Mouse (Mus musculus): ENCODE measurements at regions not wholly inside any gene's neighbourhood (a gene's known extent, or its start where the extent isn't known, plus 50 kb on each side); places are given as distances from the start of the nearest gene placed in this dataset.

DNA sequence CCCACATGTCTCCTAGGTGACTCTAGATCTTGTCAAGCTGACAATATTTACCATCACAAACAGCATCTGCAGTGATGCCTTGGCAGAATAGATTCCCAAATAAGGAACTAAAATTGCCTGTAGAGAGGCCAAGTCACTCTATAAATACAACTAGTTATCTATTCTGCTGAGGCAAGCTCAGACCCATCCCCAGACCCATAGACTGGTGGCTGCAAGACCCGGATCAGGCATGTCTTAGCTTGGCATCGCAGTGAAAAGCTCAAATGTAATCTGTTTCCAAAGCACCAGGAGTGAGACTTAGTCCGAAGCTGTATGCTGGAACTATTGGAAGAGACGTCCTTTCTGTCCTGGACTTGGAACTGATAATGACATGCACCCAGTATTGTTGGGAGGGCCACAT is 62.6 kb upstream of the Spred2 start:
- H3K4me3 ChIP-seq (ENCODE audit: insufficient read depth in 1 of 2, low read depth in 1 of 2, low read length in 2 of 2, poor library complexity in 1 of 2, severe bottlenecking in 1 of 2), result no peak overlapping the region
- H3K9ac ChIP-seq (ENCODE audit: insufficient read depth, low read depth, low read length, poor library complexity, severe bottlenecking), result no peak overlapping the region
- in situ Hi-C loops (cut with MboI; ENCODE audit: low sequenced_read_pairs in 2 of 2, unreplicated experiment in 2 of 2), result no loop called here
- no peaks in the 10 kb centered on the region for H3K9me3 ChIP-seq (ENCODE audit: control insufficient read depth, insufficient read depth, low read depth, low read length)
- TF ChIP-seq ZNF384 (IDR thresholded peaks at IDR 0.05; ENCODE audit: low read depth, low read length) (no peak), CHD2 (IDR thresholded peaks at IDR 0.05; ENCODE audit: low read depth, low read length) (no peak), HCFC1 (IDR thresholded peaks at IDR 0.05; ENCODE audit: borderline replicate concordance, insufficient read depth, low read length) (no peak), MAFK (IDR thresholded peaks at IDR 0.05; ENCODE audit: insufficient read depth, low read depth, low read length) (no peak), ZC3H11A (IDR thresholded peaks at IDR 0.05; ENCODE audit: borderline replicate concordance, low read depth, low read length) (no peak)
- no peaks in the 10 kb centered on the region for H3K36me3 ChIP-seq (ENCODE audit: control insufficient read depth, insufficient read depth, low read length, poor library complexity, severe bottlenecking)
- no peak for DNase-seq (ENCODE audit: low read depth, low spot score)
- 0 out of 4 replicates have a peak, but pooled peaks cover 0 to 4% of the 10 kb centered on the region in 2 experiments for H3K4me1 ChIP-seq (ENCODE audit: control insufficient read depth in 2 of 2, insufficient read depth in 2 of 2, low read length in 2 of 2, poor library complexity in 1 of 2)
- H3K27ac ChIP-seq (ENCODE audit: insufficient read depth, low read depth, low read length, poor library complexity, severe bottlenecking), result no peak overlapping the region

DNA sequence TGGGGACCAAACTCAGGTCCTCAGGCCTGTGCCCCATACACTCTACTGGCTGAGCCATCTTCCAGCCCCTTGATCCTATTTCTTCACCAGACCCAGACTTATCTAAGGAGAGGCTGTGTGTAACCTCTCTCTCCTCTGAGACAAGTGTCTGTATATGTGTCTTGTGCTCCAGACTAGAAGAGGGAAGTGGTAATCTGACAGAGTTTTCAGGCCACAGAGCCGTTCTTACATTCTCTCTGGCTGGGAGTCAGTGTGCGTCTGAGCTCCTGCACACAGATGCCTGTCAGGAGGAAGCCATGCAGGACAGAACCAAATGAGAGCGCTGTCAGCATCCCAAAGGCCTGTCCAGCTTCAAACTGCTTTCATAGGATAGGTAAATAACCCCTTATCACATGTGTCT is 60.8 kb upstream of the Spred2 start:
- no peak overlapping the region for H3K4me3 ChIP-seq (ENCODE audit: insufficient read depth in 1 of 2, low read depth in 1 of 2, low read length in 2 of 2, poor library complexity in 1 of 2, severe bottlenecking in 1 of 2)
- H3K36me3 ChIP-seq (ENCODE audit: control insufficient read depth, insufficient read depth, low read length, poor library complexity, severe bottlenecking), result no peaks in the 10 kb centered on the region
- in situ Hi-C loops (cut with MboI; ENCODE audit: low sequenced_read_pairs in 2 of 2, unreplicated experiment in 2 of 2), result no loop called here
- no peak overlapping the region for H3K9ac ChIP-seq (ENCODE audit: insufficient read depth, low read depth, low read length, poor library complexity, severe bottlenecking)
- TF ChIP-seq MAFK (IDR thresholded peaks at IDR 0.05; ENCODE audit: insufficient read depth, low read depth, low read length) (no peak), ZNF384 (IDR thresholded peaks at IDR 0.05; ENCODE audit: low read depth, low read length) (no peak), CHD2 (IDR thresholded peaks at IDR 0.05; ENCODE audit: low read depth, low read length) (no peak), ZC3H11A (IDR thresholded peaks at IDR 0.05; ENCODE audit: borderline replicate concordance, low read depth, low read length) (no peak), HCFC1 (IDR thresholded peaks at IDR 0.05; ENCODE audit: borderline replicate concordance, insufficient read depth, low read length) (no peak)
- no peak for DNase-seq (ENCODE audit: low read depth, low spot score)
- H3K27ac ChIP-seq (ENCODE audit: insufficient read depth, low read depth, low read length, poor library complexity, severe bottlenecking), result no peak overlapping the region
- peaks cover 0 to 6% of the 10 kb centered on the region in 2 experiments; a peak in 1 of 4 replicates for H3K4me1 ChIP-seq (ENCODE audit: control insufficient read depth in 2 of 2, insufficient read depth in 2 of 2, low read length in 2 of 2, poor library complexity in 1 of 2)
- H3K9me3 ChIP-seq (ENCODE audit: control insufficient read depth, insufficient read depth, low read depth, low read length), result no peaks in the 10 kb centered on the region

GRCm38 (mm10) chr11:19866262-19866661 is 57.9 kb upstream of the Spred2 start:
- Histone ChIP-seq H3K9ac (ENCODE audit: insufficient read depth, low read depth, low read length, poor library complexity, severe bottlenecking) (no peak overlapping the region), H3K27ac (ENCODE audit: insufficient read depth, low read depth, low read length, poor library complexity, severe bottlenecking) (no peak overlapping the region), H3K4me1 (ENCODE audit: control insufficient read depth in 2 of 2, insufficient read depth in 2 of 2, low read length in 2 of 2, poor library complexity in 1 of 2) (peaks cover 0 to 6% of the 10 kb centered on the region in 2 experiments; a peak in 1 of 4 replicates), H3K36me3 (ENCODE audit: control insufficient read depth, insufficient read depth, low read length, poor library complexity, severe bottlenecking) (no peaks in the 10 kb centered on the region), H3K9me3 (ENCODE audit: control insufficient read depth, insufficient read depth, low read depth, low read length) (no peaks in the 10 kb centered on the region), H3K4me3 (ENCODE audit: insufficient read depth in 1 of 2, low read depth in 1 of 2, low read length in 2 of 2, poor library complexity in 1 of 2, severe bottlenecking in 1 of 2) (no peak overlapping the region)
- in situ Hi-C loops (cut with MboI; ENCODE audit: low sequenced_read_pairs in 2 of 2, unreplicated experiment in 2 of 2), result no loop called here
- TF ChIP-seq HCFC1 (IDR thresholded peaks at IDR 0.05; ENCODE audit: borderline replicate concordance, insufficient read depth, low read length), result no peak
- DNase-seq (ENCODE audit: low read depth, low spot score), result no peak

DNA sequence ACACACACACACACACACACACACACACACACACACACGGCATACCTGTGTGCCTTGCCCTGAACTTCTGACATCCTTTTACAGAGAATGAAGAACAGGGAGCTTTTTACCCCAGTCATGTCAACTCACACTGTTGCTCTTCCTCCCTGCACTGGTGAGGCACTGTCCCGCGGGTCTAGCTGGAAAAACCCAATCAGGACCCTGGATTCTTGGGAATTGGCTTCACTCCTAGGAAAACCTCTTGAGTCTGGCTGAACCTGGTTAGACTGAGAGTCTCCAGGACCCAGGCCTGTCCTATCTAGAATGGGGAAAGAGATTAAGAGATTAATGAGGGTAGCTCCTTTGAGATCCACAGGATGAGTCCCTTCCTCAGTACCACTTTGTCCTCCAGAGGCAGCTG is 54.5 kb upstream of the Spred2 start:
- Histone ChIP-seq H3K4me3 (ENCODE audit: insufficient read depth in 1 of 2, low read depth in 1 of 2, low read length in 2 of 2, poor library complexity in 1 of 2, severe bottlenecking in 1 of 2) (no peak overlapping the region), H3K36me3 (ENCODE audit: control insufficient read depth, insufficient read depth, low read length, poor library complexity, severe bottlenecking) (no peaks in the 10 kb centered on the region), H3K4me1 (ENCODE audit: control insufficient read depth in 2 of 2, insufficient read depth in 2 of 2, low read length in 2 of 2, poor library complexity in 1 of 2) (peaks cover 0 to 6% of the 10 kb centered on the region in 2 experiments; a peak in 1 of 4 replicates), H3K9me3 (ENCODE audit: control insufficient read depth, insufficient read depth, low read depth, low read length) (no peaks in the 10 kb centered on the region), H3K27ac (ENCODE audit: insufficient read depth, low read depth, low read length, poor library complexity, severe bottlenecking) (no peak overlapping the region), H3K9ac (ENCODE audit: insufficient read depth, low read depth, low read length, poor library complexity, severe bottlenecking) (no peak overlapping the region)
- DNase-seq (ENCODE audit: low read depth, low spot score), result no peak
- TF ChIP-seq MAFK (IDR thresholded peaks at IDR 0.05; ENCODE audit: insufficient read depth, low read depth, low read length), result no peak
- TF ChIP-seq ZC3H11A (IDR thresholded peaks at IDR 0.05; ENCODE audit: borderline replicate concordance, low read depth, low read length), result no peak
- TF ChIP-seq HCFC1 (IDR thresholded peaks at IDR 0.05; ENCODE audit: borderline replicate concordance, insufficient read depth, low read length), result no peak
- TF ChIP-seq ZNF384 (IDR thresholded peaks at IDR 0.05; ENCODE audit: low read depth, low read length), result no peak
- TF ChIP-seq CHD2 (IDR thresholded peaks at IDR 0.05; ENCODE audit: low read depth, low read length), result no peak
- in situ Hi-C loops (cut with MboI; ENCODE audit: low sequenced_read_pairs in 2 of 2, unreplicated experiment in 2 of 2), result no loop called here

DNA sequence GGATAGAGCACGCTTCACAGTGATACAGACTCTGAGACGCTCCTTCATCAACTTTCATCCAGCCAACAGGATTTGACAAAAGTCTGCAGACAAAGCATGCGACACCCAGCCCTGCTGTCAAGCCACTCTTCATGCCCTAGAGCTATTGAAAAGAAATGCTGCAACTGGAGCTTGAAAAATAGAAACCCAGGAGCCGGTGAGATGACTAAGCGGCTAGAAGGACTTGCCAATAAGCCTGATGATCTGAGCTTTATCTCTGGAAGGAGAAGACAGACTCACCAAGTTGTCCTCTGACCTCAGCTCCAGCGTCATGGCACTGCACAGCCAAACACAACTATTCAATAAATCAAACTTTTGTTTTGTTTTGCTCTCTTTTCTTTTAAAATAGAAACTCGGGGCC is 54.0 kb upstream of the Spred2 start:
- H3K4me3 ChIP-seq (ENCODE audit: insufficient read depth in 1 of 2, low read depth in 1 of 2, low read length in 2 of 2, poor library complexity in 1 of 2, severe bottlenecking in 1 of 2), result no peak overlapping the region
- in situ Hi-C loops (cut with MboI; ENCODE audit: low sequenced_read_pairs in 2 of 2, unreplicated experiment in 2 of 2), result no loop called here

More for the DNA sequence above, 54.0 kb upstream of the Spred2 start:
- Histone ChIP-seq H3K27ac (ENCODE audit: insufficient read depth, low read depth, low read length, poor library complexity, severe bottlenecking) (no peak overlapping the region), H3K36me3 (ENCODE audit: control insufficient read depth, insufficient read depth, low read length, poor library complexity, severe bottlenecking) (no peaks in the 10 kb centered on the region), H3K9ac (ENCODE audit: insufficient read depth, low read depth, low read length, poor library complexity, severe bottlenecking) (no peak overlapping the region), H3K9me3 (ENCODE audit: control insufficient read depth, insufficient read depth, low read depth, low read length) (no peaks in the 10 kb centered on the region), H3K4me1 (ENCODE audit: control insufficient read depth in 2 of 2, insufficient read depth in 2 of 2, low read length in 2 of 2, poor library complexity in 1 of 2) (peaks cover 0 to 6% of the 10 kb centered on the region in 2 experiments; a peak in 1 of 4 replicates)
- TF ChIP-seq ZC3H11A (IDR thresholded peaks at IDR 0.05; ENCODE audit: borderline replicate concordance, low read depth, low read length) (no peak), HCFC1 (IDR thresholded peaks at IDR 0.05; ENCODE audit: borderline replicate concordance, insufficient read depth, low read length) (no peak), MAFK (IDR thresholded peaks at IDR 0.05; ENCODE audit: insufficient read depth, low read depth, low read length) (no peak), ZNF384 (IDR thresholded peaks at IDR 0.05; ENCODE audit: low read depth, low read length) (no peak), CHD2 (IDR thresholded peaks at IDR 0.05; ENCODE audit: low read depth, low read length) (no peak)
- no peak for DNase-seq (ENCODE audit: low read depth, low spot score)

All from ES-E14 (cell line).